Mouse (Mus musculus) limb, embryonic 15.5 days (tissue): ENCODE data around the gene Map3k21. TPM values are rescaled to one million over a fixed set of nuclear protein-coding genes. Genes with fewer than 3 reads are reported as not detected.

Experiments used
- ATAC-seq: fragments of 200-750 bp; cut with Nextera tagmentation; 2 replicates; pipeline ENCODE4 v1.8.0; 2017; ENCODE audit warnings: low read depth, moderate TSS enrichment; ENCODE audit not compliant: insufficient number of reproducible peaks, low FRiP score, low TSS enrichment
- H3K27ac ChIP-seq: fragments of 300-500 bp; sonication (generic); 2 replicates; pipeline ENCODE4 v1.5.1; 2015; ENCODE audit warnings: moderate library complexity, mild to moderate bottlenecking, inconsistent platforms
- H3K27me3 ChIP-seq: fragments of 300-500 bp; sonication (generic); 2 replicates; pipeline ENCODE4 v1.6.1; 2015; ENCODE audit warnings: inconsistent platforms
- H3K36me3 ChIP-seq: fragments of 300-500 bp; sonication (generic); 2 replicates; pipeline ENCODE4 v1.6.1; 2015; ENCODE audit warnings: inconsistent platforms
- H3K4me1 ChIP-seq: fragments of 300-500 bp; sonication (generic); 2 replicates; pipeline ENCODE4 v1.6.1; 2015; ENCODE audit warnings: inconsistent platforms
- H3K4me2 ChIP-seq: fragments of 300-500 bp; sonication (generic); 2 replicates; pipeline ENCODE4 v1.6.1; 2015; ENCODE audit warnings: mild to moderate bottlenecking, inconsistent platforms
- H3K4me3 ChIP-seq: fragments of 300-500 bp; sonication (generic); 2 replicates; pipeline ENCODE4 v1.5.1; 2015; ENCODE audit warnings: mild to moderate bottlenecking, inconsistent platforms
- H3K9ac ChIP-seq: fragments of 300-500 bp; sonication (generic); 2 replicates; pipeline ENCODE4 v1.6.1; 2015; ENCODE audit warnings: inconsistent platforms
- H3K9me3 ChIP-seq: fragments of 300-500 bp; sonication (generic); 2 replicates; pipeline ENCODE4 v1.6.1; 2016; ENCODE audit warnings: inconsistent platforms
- WGBS: fragments of 180-500 bp; shearing (Covaris S2); methylation state at CpG from one replicate; pipeline ENCODE4 v1.1.7; 2015; 5-methylcytosine and 5-hydroxymethylcytosine counted together
- polyA plus RNA-seq: library from polyadenylated mRNA; unstranded; fragments of >200 nt; fragmentation: Nextera tagmentation; extraction: Ambion mirVana; gene quantifications from 2 replicates; pipeline ENCODE4 v1.2.1, GENCODE M21; 2015

Map3k21 gene
- polyA plus RNA-seq, 1 experiment from 2014 or later, result 0.27 TPM

DNA sequence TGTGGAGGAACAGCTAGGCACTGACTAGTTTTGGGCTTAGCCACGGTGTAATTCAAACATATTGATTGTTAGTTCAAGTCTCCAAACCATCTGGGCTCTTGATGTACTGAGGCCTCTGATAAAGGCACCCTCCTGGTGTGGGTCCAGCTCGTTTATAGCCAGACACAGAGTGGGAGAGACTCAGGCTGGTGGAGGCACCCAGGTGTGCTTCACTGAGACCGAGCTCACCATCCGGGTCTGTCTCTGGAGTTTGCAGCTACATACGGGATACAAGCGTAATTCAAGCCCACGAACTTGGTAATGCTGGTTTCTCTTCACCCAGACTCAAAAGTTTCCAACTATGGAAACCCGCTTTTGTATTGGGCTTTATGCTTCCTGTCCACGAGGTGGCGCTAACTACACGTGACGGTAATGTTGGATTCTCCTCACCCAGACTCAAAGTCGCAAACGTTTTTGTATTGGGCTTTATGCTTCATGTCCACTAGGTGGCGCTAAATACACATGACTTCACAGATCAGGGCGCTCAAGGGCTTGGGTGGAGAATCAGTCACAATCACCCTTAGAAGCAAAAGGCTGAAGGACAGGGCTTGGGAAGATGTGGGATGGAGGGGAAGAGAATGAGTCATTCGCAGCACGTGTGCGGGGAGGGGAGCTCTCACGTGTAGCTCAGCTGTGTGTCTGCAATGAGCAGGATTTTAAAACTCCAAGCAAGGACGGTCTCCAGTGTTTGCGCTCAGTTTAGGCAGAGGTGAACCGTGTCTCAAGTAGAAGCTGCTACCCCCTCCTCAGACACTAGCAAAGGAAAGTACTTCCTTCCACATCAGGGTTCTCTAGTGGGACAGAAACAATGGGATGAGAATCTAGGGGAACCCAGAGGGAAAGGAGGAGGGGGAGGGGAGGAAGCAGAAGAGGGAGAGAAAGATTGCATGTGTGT, 40.0 kb downstream of the Map3k21 start:
- WGBS, result 18% methylated on average over 23 of the region's 23 CpGs
- Histone ChIP-seq H3K27ac (no peak overlapping the region), H3K4me3 (no peak overlapping the region), H3K36me3 (no peaks in the 10 kb centered on the region), H3K4me2 (no peak overlapping the region), H3K4me1 (peaks cover 2% of the 10 kb centered on the region; the same call in 1 of the 2 replicates), H3K9me3 (no peaks in the 10 kb centered on the region), H3K9ac (no peak overlapping the region), H3K27me3 (peaks cover 8% of the 10 kb centered on the region)
- ATAC-seq, result peak; percentile 45; the same call in 1 of the 2 replicates

DNA sequence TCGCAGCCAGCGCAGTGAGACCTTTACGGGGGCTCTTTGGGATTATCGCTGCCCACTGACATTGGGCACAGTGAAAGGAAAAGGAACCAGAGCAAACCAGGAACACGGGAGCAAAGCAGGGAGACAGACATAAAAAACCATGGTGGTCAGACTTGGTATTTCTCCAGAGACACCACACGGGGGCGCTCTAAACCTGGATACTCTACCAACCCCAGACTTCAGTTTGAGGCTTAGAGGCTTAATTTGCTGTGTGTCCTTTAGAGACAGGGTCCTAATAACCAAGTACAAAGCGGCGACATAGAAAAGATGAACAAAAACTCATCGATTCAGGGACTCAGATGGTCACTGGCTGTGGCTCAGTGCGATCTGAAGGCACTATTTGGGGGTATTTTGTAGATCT, 45.4 kb downstream of the Map3k21 start:
- Histone ChIP-seq H3K4me3 (0 out of 2 replicates have a peak overlapping the region, but pooled peaks have one; percentile 5), H3K9ac (no peak overlapping the region), H3K27me3 (peaks cover 8% of the 10 kb centered on the region), H3K4me1 (no peaks in the 10 kb centered on the region; the same call in 1 of the 2 replicates), H3K9me3 (no peaks in the 10 kb centered on the region), H3K4me2 (no peak overlapping the region), H3K27ac (no peak overlapping the region), H3K36me3 (no peaks in the 10 kb centered on the region)
- no peak for ATAC-seq
- whole genome bisulfite sequencing, result 10% methylated on average over 11 of the region's 11 CpGs

DNA sequence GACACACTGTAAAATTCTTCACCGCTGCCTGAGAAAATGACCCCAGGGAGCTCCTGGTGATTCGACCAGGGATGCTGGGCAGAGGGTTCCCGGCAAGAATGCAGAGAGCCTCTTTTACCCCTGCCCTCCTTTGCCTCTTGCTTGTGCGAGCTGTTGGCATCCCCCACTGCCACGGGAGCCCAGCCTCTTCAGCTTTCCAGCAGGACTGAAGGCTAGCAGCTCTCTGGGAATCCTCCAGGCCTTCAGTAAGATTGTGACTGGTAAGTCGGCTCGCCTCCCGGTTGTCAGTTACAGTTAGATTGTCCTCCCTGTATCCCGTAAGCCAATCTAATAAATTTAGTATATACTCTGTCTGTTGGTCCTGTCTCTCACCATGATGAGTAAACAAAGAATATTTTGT, 46.5 kb downstream of the Map3k21 start:
- no peak for ATAC-seq
- Histone ChIP-seq H3K27ac (no peak overlapping the region), H3K9me3 (no peaks in the 10 kb centered on the region), H3K4me3 (no peak overlapping the region), H3K9ac (no peak overlapping the region), H3K27me3 (peaks cover 4% of the 10 kb centered on the region), H3K4me1 (no peaks in the 10 kb centered on the region; the same call in 1 of the 2 replicates), H3K36me3 (no peaks in the 10 kb centered on the region), H3K4me2 (no peak overlapping the region)
- 66% methylated on average over 9 of the region's 9 CpGs for WGBS

GRCm38 (mm10) chr8:125957226-125957993, 47.2 kb downstream of the Map3k21 start:
- H3K4me1 ChIP-seq, result no peaks in the 10 kb centered on the region; the same call in 1 of the 2 replicates
- no peak overlapping the region for H3K4me3 ChIP-seq
- no peaks in the 10 kb centered on the region for H3K36me3 ChIP-seq
- H3K27me3 ChIP-seq, result no peaks in the 10 kb centered on the region
- no peak for ATAC-seq
- H3K9ac ChIP-seq, result no peak overlapping the region
- H3K27ac ChIP-seq, result no peak overlapping the region
- no peak overlapping the region for H3K4me2 ChIP-seq
- 28% methylated on average over 13 of the region's 13 CpGs for WGBS
- no peaks in the 10 kb centered on the region for H3K9me3 ChIP-seq

DNA sequence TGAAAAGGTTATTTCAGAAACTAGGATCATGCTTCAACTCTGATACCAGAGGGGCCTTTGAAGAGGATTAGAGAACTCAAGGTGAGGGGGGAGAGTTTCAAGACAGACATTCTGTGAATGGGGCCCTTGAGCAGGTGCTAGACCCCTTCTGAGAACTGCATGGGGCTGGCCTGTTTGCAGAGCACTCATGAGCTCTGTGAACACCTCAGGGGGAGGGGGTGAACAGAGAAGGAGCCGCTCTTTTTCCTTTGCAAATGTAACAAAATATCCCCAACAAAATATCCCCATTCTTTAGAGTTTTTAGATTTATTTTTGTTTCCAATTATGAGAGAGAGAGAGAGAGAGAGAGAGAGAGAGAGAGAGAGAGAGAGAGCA, 47.7 kb downstream of the Map3k21 start:
- no peaks in the 10 kb centered on the region; the same call in 1 of the 2 replicates for H3K27me3 ChIP-seq
- ATAC-seq, result no peak
- no peak overlapping the region for H3K4me2 ChIP-seq
- H3K4me1 ChIP-seq, result no peaks in the 10 kb centered on the region; the same call in 1 of the 2 replicates
- H3K9ac ChIP-seq, result no peak overlapping the region
- H3K9me3 ChIP-seq, result no peaks in the 10 kb centered on the region
- WGBS, result 46% methylated on average over 1 of the region's 1 CpGs
- H3K4me3 ChIP-seq, result no peak overlapping the region
- no peaks in the 10 kb centered on the region for H3K36me3 ChIP-seq
- H3K27ac ChIP-seq, result no peak overlapping the region

DNA sequence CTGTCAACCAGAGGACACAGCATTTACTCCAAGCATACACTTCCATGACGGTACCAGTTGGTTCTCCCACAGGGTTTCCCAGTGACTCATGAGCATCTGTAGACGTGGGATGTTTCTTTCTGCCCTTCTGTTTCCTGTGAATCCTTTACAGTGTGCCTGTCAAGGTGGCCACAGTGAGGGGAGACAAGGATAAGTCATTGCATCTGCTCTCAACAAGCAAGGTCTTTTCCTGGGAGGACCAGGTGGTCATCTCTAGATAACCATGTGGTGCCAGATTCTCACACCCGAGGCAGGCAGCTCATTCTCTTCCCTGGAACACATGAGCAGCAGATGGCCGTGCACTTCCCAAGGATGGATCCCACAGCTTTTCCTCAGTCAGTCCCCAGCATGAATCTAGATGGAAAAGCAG, 49.1 kb downstream of the Map3k21 start:
- Histone ChIP-seq H3K36me3 (no peaks in the 10 kb centered on the region), H3K27ac (no peak overlapping the region), H3K9me3 (no peaks in the 10 kb centered on the region), H3K9ac (no peak overlapping the region), H3K4me1 (peaks cover 5% of the 10 kb centered on the region; the same call in 1 of the 2 replicates), H3K4me3 (no peak overlapping the region), H3K4me2 (no peak overlapping the region), H3K27me3 (peaks cover 10% of the 10 kb centered on the region)
- no peak for ATAC-seq
- WGBS, result 47% methylated on average over 4 of the region's 4 CpGs

- Histone ChIP-seq H3K27me3 (peaks cover 17% of the 10 kb centered on the region), H3K36me3 (no peaks in the 10 kb centered on the region), H3K9ac (no peak overlapping the region), H3K4me3 (no peak overlapping the region), H3K4me2 (no peak overlapping the region), H3K27ac (no peak overlapping the region), H3K4me1 (peaks cover 5% of the 10 kb centered on the region; the same call in 1 of the 2 replicates), H3K9me3 (no peaks in the 10 kb centered on the region)
- WGBS, result 82% methylated on average over 8 of the region's 8 CpGs
- ATAC-seq, result no peak
Observed at GRCm38 (mm10) chr8:125960037-125960436, 49.8 kb downstream of the Map3k21 start.

DNA sequence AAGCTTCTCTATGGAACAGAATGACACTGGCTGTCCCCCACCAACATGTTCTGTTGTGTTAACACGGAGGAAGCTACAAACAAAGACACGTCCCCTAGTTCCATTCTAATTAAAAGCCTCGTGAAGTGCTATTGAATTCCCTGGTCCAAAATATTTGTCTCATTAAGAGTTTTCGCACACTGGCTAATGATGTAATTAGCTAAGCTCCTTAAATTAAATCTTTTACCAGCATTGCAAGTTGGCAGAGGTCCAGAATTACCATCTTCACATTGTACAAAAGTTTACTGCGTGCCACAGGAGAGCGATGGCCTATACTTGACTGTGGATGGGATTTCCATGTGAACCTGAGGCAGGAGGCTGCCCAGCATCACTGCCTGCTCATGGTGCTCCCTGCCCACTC, 51.5 kb downstream of the Map3k21 start:
- H3K27me3 ChIP-seq, result peaks cover 17% of the 10 kb centered on the region
- H3K27ac ChIP-seq, result no peak overlapping the region
- H3K4me2 ChIP-seq, result no peak overlapping the region
- ATAC-seq, result no peak
- peaks cover 5% of the 10 kb centered on the region; the same call in 1 of the 2 replicates for H3K4me1 ChIP-seq
- no peaks in the 10 kb centered on the region for H3K9me3 ChIP-seq
- H3K36me3 ChIP-seq, result no peaks in the 10 kb centered on the region
- H3K4me3 ChIP-seq, result no peak overlapping the region
- H3K9ac ChIP-seq, result no peak overlapping the region
- 69% methylated on average over 6 of the region's 6 CpGs for WGBS

DNA sequence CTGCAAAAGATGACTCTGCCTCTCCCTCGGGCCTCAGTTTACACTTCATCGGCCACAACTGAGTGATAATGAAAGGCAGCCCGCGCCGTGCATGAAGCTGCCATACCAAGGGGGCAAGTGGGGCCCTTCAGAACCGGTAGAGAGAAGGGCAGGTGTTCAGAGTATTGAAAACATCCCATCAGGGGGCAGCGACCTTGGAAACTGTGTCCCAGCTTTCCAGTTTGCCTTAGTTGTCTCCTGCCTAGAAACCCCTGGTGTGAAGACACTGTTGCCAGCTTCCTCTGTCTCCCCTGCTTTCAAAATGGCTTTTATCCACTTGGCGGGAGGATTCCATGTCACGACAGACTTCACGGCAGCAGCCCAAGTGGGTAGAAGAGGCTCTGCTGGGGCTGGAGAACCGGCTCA, 53.6 kb downstream of the Map3k21 start:
- H3K4me2 ChIP-seq, result 0 out of 2 replicates have a peak overlapping the region, but pooled peaks have one; percentile 22
- 5% methylated on average over 11 of the region's 11 CpGs for WGBS
- H3K27ac ChIP-seq, result no peak overlapping the region

DNA sequence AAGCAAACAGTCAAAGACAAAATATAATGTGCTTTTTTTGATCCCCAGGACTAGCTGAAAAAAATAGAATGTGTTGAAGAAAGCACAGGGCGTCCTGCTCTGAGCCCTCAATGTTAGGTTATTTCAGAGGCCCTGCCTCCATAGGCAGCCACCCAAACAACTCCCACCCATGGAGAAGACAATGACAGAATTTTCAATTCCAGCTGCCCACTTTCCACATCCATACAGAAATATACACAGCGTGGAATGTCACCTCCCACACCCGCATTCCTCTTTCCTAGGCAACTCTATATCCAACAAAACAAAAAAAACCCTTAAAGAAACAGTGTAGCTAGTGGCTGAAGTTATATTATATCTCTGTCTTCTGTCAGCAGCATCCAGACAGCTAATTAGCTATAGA, 61.1 kb downstream of the Map3k21 start:
- H3K27ac ChIP-seq, result no peak overlapping the region
- no peak overlapping the region for H3K9ac ChIP-seq
- no peaks in the 10 kb centered on the region for H3K36me3 ChIP-seq
- WGBS, result 44% methylated on average over 3 of the region's 3 CpGs
- no peak overlapping the region for H3K4me2 ChIP-seq
- no peak for ATAC-seq
- H3K4me1 ChIP-seq, result no peaks in the 10 kb centered on the region
- no peaks in the 10 kb centered on the region for H3K27me3 ChIP-seq
- H3K9me3 ChIP-seq, result no peaks in the 10 kb centered on the region
- no peak overlapping the region for H3K4me3 ChIP-seq

More for the DNA sequence above, 53.6 kb downstream of the Map3k21 start:
- H3K4me3 ChIP-seq, result no peak overlapping the region
- no peaks in the 10 kb centered on the region for H3K9me3 ChIP-seq
- H3K9ac ChIP-seq, result no peak overlapping the region
- H3K27me3 ChIP-seq, result peaks cover 17% of the 10 kb centered on the region
- H3K36me3 ChIP-seq, result no peaks in the 10 kb centered on the region
- peaks cover 5% of the 10 kb centered on the region; the same call in 1 of the 2 replicates for H3K4me1 ChIP-seq
- ATAC-seq, result no peak

DNA sequence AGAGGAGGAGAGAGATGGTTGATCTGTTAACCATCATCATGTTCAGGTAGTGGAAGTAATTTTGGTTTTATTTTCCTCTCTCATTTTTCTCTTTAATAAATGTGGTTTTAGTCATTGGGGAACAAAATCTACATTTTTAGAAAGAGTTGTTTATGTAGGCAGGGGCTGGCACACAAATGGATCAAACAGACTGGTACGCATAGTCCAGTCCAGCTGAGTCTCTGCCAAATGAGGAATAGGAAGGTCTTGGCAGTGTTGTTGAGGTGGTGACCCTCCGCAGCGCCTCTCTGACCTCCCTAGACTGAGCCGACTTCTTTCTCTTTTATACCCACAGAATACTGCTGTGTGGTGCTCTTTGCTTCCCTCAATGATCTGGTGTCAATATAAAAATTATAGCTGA, 65.7 kb downstream of the Map3k21 start:
- Histone ChIP-seq H3K9ac (no peak overlapping the region), H3K27me3 (no peaks in the 10 kb centered on the region), H3K4me3 (no peak overlapping the region), H3K4me2 (no peak overlapping the region), H3K4me1 (no peaks in the 10 kb centered on the region), H3K36me3 (no peaks in the 10 kb centered on the region), H3K9me3 (no peaks in the 10 kb centered on the region), H3K27ac (no peak overlapping the region)
- ATAC-seq, result no peak
- WGBS, result 75% methylated on average over 4 of the region's 4 CpGs

GRCm38 (mm10) chr8:125980826-125981225, 70.6 kb downstream of the Map3k21 start:
- no peak overlapping the region for H3K9ac ChIP-seq
- no peaks in the 10 kb centered on the region for H3K36me3 ChIP-seq
- H3K4me3 ChIP-seq, result no peak overlapping the region
- H3K27me3 ChIP-seq, result no peaks in the 10 kb centered on the region
- no peaks in the 10 kb centered on the region for H3K9me3 ChIP-seq
- 26% methylated on average over 6 of the region's 6 CpGs for WGBS
- H3K27ac ChIP-seq, result no peak overlapping the region
- H3K4me2 ChIP-seq, result no peak overlapping the region
- no peaks in the 10 kb centered on the region for H3K4me1 ChIP-seq
- no peak for ATAC-seq
